Mouse (Mus musculus) heart, adult 8-10 months (tissue): ENCODE results near the gene Cacna1c. TPM values are rescaled to one million over a fixed set of nuclear protein-coding genes. Genes with fewer than 3 reads are reported as not detected.
"Not testable (repeated sequence)": the region's sequence is repeated elsewhere in the genome, so short reads cannot be mapped to it uniquely, and the experiment has no call there.

Experiments
- DNase-seq: peaks from one replicate; pipeline ENCODE4 v3.0.0; 2022; ENCODE audit warnings: low spot score
- total RNA-seq, 4 experiments: library from RNA; stranded (reverse); gene quantifications; 2 replicates each; pipeline ENCODE4 v1.2.4; 2022

Gene Cacna1c
- total RNA-seq, 4 experiments from 2014 or later: 227 to 263 (median 245) TPM

DNA sequence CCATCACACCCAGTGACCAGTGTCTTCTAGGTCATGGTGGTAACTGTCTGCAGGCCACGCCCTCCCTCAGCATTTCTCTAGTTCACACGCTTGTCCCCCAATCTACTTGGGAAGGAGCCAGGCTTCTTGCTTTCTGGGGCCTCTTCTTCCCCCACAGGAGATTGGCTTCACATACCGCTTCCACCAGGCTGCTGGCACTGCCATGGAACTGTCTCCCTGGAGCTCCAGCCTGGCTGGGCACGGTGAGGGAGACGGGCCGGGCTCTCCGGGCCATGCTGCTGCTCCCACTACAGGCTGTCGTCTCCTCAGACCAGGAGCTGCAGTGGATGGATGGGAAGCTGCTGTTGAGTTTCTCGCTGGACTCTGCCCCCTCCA, 600.5 kb downstream of the Cacna1c start:
- DNase-seq: no peak

DNA sequence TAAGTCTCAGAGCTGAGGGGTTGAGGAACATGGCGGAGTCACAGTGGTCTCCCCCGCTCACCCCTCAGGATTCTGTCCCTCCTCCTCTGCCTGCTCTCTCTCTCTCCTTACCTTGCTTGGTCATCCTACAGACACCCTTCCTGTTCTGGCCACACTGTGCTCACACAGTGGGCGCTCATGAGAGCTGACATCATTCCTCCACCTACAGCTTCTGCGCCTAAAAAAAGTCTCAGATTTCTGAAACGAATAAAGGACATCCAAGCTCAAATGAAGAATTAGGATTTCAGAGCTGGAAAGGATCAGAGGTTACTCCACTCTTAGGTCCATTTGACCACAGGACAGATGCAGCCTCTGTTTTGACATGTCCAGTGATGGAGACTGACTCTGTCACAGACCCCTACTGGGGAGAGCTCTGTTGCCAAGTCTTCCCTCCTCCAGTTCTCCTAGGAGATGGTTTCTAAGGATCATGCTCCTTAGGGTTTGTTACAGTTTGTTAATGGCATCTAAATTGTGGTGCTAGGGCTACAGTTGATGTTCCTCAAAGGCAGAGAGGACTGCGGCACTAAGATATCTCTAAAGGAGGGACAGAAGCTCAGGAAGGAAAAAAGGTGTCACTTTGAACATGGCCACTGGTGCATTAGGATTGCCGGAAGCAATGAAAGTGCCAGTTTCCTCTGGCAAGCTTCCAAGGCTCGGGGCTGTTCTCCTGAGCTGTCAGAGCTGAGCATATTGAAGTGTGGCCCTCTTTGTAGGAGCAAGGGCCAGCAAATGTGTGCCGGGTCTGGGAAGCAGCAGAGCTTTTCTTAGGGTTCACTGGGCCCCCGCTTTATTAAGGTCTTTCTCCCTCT, 601.2 kb downstream of the Cacna1c start:
- DNase-seq: no peak

DNA sequence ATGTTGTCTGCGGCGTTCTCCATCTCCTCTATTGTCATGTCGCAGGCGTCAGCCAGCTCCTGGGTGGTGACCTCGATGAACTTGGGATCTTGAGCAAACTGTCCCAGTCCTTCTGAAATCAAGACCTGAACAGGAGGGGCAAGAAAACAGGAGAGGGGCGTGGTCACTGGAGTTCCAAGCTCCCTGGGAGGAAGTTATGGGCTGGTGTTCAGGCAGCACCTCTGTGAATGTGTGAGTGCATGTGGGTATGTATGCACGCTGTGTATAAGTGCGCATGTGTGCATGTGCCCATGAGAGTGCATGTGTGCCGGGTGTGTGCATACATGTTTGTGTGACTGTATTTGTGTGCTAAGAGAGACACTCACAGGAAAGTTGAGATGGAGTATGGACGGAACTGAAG, 602.1 kb downstream of the Cacna1c start:
- no peak for DNase-seq

GRCm38 (mm10) chr6:118593377-118594061, 602.7 kb downstream of the Cacna1c start:
- DNase-seq: no peak

GRCm38 (mm10) chr6:118592662-118593376, 603.4 kb downstream of the Cacna1c start:
- DNase-seq: no peak

DNA sequence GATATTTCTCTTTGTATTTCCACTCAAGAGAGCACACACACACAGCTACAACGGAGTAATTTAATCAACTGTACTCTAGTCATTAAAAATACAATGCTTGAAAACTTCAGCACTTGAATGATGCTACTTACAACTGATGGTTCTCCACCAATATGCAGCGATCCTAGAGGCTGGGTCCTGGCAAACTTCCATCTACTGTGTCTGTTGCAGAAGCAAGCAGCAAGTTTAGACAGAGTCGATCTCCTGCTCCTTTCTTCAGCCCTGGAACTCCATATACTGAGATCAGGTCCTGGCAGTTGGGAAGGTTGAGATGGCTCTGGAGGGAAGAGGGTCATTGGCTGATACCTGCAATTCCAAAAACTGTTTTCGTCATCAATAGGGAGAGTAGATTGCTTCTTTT, 617.5 kb downstream of the Cacna1c start:
- DNase-seq: not testable (repeated sequence)

GRCm38 (mm10) chr6:118574351-118574750, 621.9 kb downstream of the Cacna1c start:
- no peak for DNase-seq

- DNase-seq: no peak
Observed at GRCm38 (mm10) chr6:118567816-118568215, 628.4 kb downstream of the Cacna1c start.

GRCm38 (mm10) chr6:118561745-118562609, 634.2 kb downstream of the Cacna1c start, which contains the start of gene Ankrd26:
Gene Ankrd26, minus strand, starts transcription at chr6:118562226.
- DNase-seq: peak; percentile 95

GRCm38 (mm10) chr6:118561225-118561624, 635.0 kb downstream of the Cacna1c start:
- DNase-seq: no peak

- no peak for DNase-seq
Observed at GRCm38 (mm10) chr6:118538627-118539026, 657.6 kb downstream of the Cacna1c start.

Other genes starting within 250 kb of the Cacna1c start
- 1 to 10 TPM; 2.2 to 3.6 (median 2.3) TPM for gene Dcp1b, start 21.2 kb downstream of the Cacna1c start, total RNA-seq
- not detected for gene Cacna2d4, start 40.1 kb upstream of the Cacna1c start, total RNA-seq
- gene Lrtm2, start 134.3 kb upstream of the Cacna1c start, total RNA-seq: under 1 TPM; 0.14 to 1.00 (median 0.23) TPM
- gene Adipor2, start 221.3 kb upstream of the Cacna1c start, total RNA-seq: 10 to 100 TPM; 53.7 to 69.1 (median 61.2) TPM